Mouse (Mus musculus) MEL (cell line): ENCODE results near the gene Vac14. TPM values are rescaled to one million over a fixed set of nuclear protein-coding genes. Genes with fewer than 3 reads are reported as not detected.

Experiments
- DNase-seq: peaks from one replicate; pipeline ENCODE4 v3.0.0; 2011; ENCODE audit warnings: low read depth, low spot score
- H3K27ac ChIP-seq: 2 replicates; pipeline ENCODE4 v1.5.1; 2012; ENCODE audit warnings: low read depth, mild to moderate bottlenecking, control low read depth, low read length, moderate library complexity; ENCODE audit not compliant: control insufficient read depth
- H3K27me3 ChIP-seq, 2 experiments: fragments of 150-350 bp in 1 of 2; sonication (generic) in 1 of 2; 2 replicates each; pipeline ENCODE4 v1.6.1; 2012; ENCODE audit warnings: low read length in 2 of 2, mild to moderate bottlenecking in 2 of 2, improper control_type of control experiment in 1 of 2, moderate library complexity in 1 of 2; ENCODE audit not compliant: insufficient read depth in 2 of 2, control insufficient read depth in 1 of 2
- H3K36me3 ChIP-seq, 2 experiments: 2 replicates each; pipeline ENCODE4 v1.6.1; 2012 to 2014; ENCODE audit warnings: low read length in 2 of 2, improper control_type of control experiment in 1 of 2, inconsistent platforms in 1 of 2, mild to moderate bottlenecking in 1 of 2; ENCODE audit not compliant: insufficient read depth in 2 of 2, control insufficient read depth in 1 of 2
- H3K4me1 ChIP-seq, 2 experiments: fragments of 150-350 bp in 1 of 2; sonication (generic) in 1 of 2; 2 replicates each; pipeline ENCODE4 v1.6.1; 2012; ENCODE audit warnings: low read length in 2 of 2, improper control_type of control experiment in 1 of 2, mild to moderate bottlenecking in 1 of 2; ENCODE audit not compliant: insufficient read depth in 2 of 2, control insufficient read depth in 1 of 2
- H3K4me3 ChIP-seq, 2 experiments: fragments of 150-350 bp in 1 of 2; sonication (generic) in 1 of 2; 2 replicates each; pipeline ENCODE4 v1.5.1; 2012; ENCODE audit warnings: low read depth in 2 of 2, low read length in 2 of 2, mild to moderate bottlenecking in 2 of 2, moderate library complexity in 2 of 2, control low read depth in 1 of 2, improper control_type of control experiment in 1 of 2; ENCODE audit not compliant: control insufficient read depth in 1 of 2, insufficient read depth in 1 of 2
- H3K79me2 ChIP-seq: 2 replicates; pipeline ENCODE4 v1.6.1; 2012; ENCODE audit warnings: mild to moderate bottlenecking, low read length, moderate library complexity; ENCODE audit not compliant: control insufficient read depth, poor library complexity, insufficient read depth
- H3K9ac ChIP-seq: 2 replicates; pipeline ENCODE4 v1.6.1; 2012; ENCODE audit warnings: low read depth, mild to moderate bottlenecking, control low read depth, low read length, moderate library complexity; ENCODE audit not compliant: control insufficient read depth, poor library complexity, severe bottlenecking
- H3K9me3 ChIP-seq: fragments of 150-350 bp; sonication (generic); replicated peaks from 2 replicates; pipeline ENCODE4 v1.6.1; 2012; ENCODE audit warnings: mild to moderate bottlenecking, low read length, improper control_type of control experiment, moderate library complexity; ENCODE audit not compliant: insufficient read depth
- BHLHE40 ChIP-seq: IDR thresholded peaks from 2 replicates; pipeline ENCODE4 v1.6.1; 2012; ENCODE audit warnings: low read depth, mild to moderate bottlenecking, inconsistent platforms, low read length, improper control_type of control experiment, borderline replicate concordance
- CHD1 ChIP-seq: IDR thresholded peaks from 2 replicates; pipeline ENCODE4 v1.6.1; 2012; ENCODE audit warnings: low read depth, mild to moderate bottlenecking, inconsistent platforms, low read length, improper control_type of control experiment
- E2F4 ChIP-seq: IDR thresholded peaks from 2 replicates; pipeline ENCODE4 v1.6.1; 2011; ENCODE audit warnings: low read depth, low read length, improper control_type of control experiment, borderline replicate concordance
- EP300 ChIP-seq, 2 experiments: IDR thresholded peaks; 2 replicates each; pipeline ENCODE4 v1.6.1; 2011; ENCODE audit warnings: improper control_type of control experiment in 2 of 2, low read length in 2 of 2, low read depth in 1 of 2, mild to moderate bottlenecking in 1 of 2
- GATA1 ChIP-seq: IDR thresholded peaks from 2 replicates; pipeline ENCODE4 v1.6.1; 2011; ENCODE audit warnings: low read depth, low read length, improper control_type of control experiment
- MAX ChIP-seq: IDR thresholded peaks from 2 replicates; pipeline ENCODE4 v1.6.1; 2011; ENCODE audit warnings: low read length, improper control_type of control experiment
- MAZ ChIP-seq: IDR thresholded peaks from 2 replicates; pipeline ENCODE4 v1.6.1; 2012; ENCODE audit warnings: low read depth, mild to moderate bottlenecking, inconsistent platforms, low read length, improper control_type of control experiment
- MEF2A ChIP-seq: IDR thresholded peaks from 2 replicates; pipeline ENCODE4 v1.6.1; 2014; ENCODE audit warnings: low read depth, mild to moderate bottlenecking, inconsistent platforms, low read length, improper control_type of control experiment; ENCODE audit not compliant: poor library complexity, insufficient replicate concordance, severe bottlenecking; ENCODE audit errors: extremely low read depth
- MYB ChIP-seq: IDR thresholded peaks from 2 replicates; pipeline ENCODE4 v1.6.1; 2011; ENCODE audit warnings: mild to moderate bottlenecking, low read depth, low read length, improper control_type of control experiment
- NELFE ChIP-seq: IDR thresholded peaks from 2 replicates; pipeline ENCODE4 v1.6.1; 2011; ENCODE audit warnings: low read depth, low read length, improper control_type of control experiment
- NRF1 ChIP-seq: IDR thresholded peaks from 2 replicates; pipeline ENCODE4 v1.6.1; 2014; ENCODE audit warnings: low read depth, mild to moderate bottlenecking, inconsistent platforms, low read length, improper control_type of control experiment, moderate library complexity; ENCODE audit not compliant: poor library complexity, insufficient read depth, severe bottlenecking
- RAD21 ChIP-seq: IDR thresholded peaks from 2 replicates; pipeline ENCODE4 v1.6.1; 2011; ENCODE audit warnings: mild to moderate bottlenecking, low read depth, low read length, improper control_type of control experiment
- RCOR1 ChIP-seq: IDR thresholded peaks from 2 replicates; pipeline ENCODE4 v1.6.1; 2012; ENCODE audit warnings: low read depth, mild to moderate bottlenecking, inconsistent platforms, low read length, improper control_type of control experiment
- SMC3 ChIP-seq: IDR thresholded peaks from 2 replicates; pipeline ENCODE4 v1.6.1; 2011; ENCODE audit warnings: low read depth, low read length, improper control_type of control experiment
- UBTF ChIP-seq: IDR thresholded peaks from 2 replicates; pipeline ENCODE4 v1.6.1; 2012; ENCODE audit warnings: low read depth, mild to moderate bottlenecking, inconsistent platforms, low read length, improper control_type of control experiment, moderate library complexity, borderline replicate concordance; ENCODE audit not compliant: insufficient read depth
- USF1 ChIP-seq: IDR thresholded peaks from 2 replicates; pipeline ENCODE4 v1.6.1; 2014; ENCODE audit warnings: low read depth, mild to moderate bottlenecking, inconsistent platforms, low read length, improper control_type of control experiment, moderate library complexity
- USF2 ChIP-seq, 2 experiments: IDR thresholded peaks; 2 replicates each; pipeline ENCODE4 v1.6.1; 2011 to 2012; ENCODE audit warnings: improper control_type of control experiment in 2 of 2, low read length in 2 of 2, borderline replicate concordance in 1 of 2, inconsistent platforms in 1 of 2, low read depth in 1 of 2, mild to moderate bottlenecking in 1 of 2; ENCODE audit not compliant: insufficient read depth in 1 of 2
- ZNF384 ChIP-seq: IDR thresholded peaks from 2 replicates; pipeline ENCODE4 v1.6.1; 2012; ENCODE audit warnings: low read depth, mild to moderate bottlenecking, inconsistent platforms, low read length, improper control_type of control experiment
- polyA plus RNA-seq, 2 experiments: library from polyadenylated mRNA; stranded (reverse) in 1 of 2; unstranded in 1 of 2; fragments of >175 nt in 1 of 2; fragments of >200 nt in 1 of 2; gene quantifications; 2 replicates each; pipeline versions ENCODE4 v1.2.1 to v1.2.4; 2012; ENCODE audit warnings: low replicate concordance in 2 of 2, low read depth in 1 of 2; ENCODE audit not compliant: insufficient read length in 2 of 2, insufficient read depth in 1 of 2, missing spikeins in 1 of 2
- total RNA-seq: library from RNA; depleted of rRNA; stranded (reverse); fragments of 300-350 nt; gene quantifications from 2 replicates; pipeline ENCODE4 v1.2.3, GENCODE M21; 2012

Vac14 gene
- total and polyA plus RNA-seq, 3 experiments, result 31.7 to 86.0 TPM; not detected in 1

DNA sequence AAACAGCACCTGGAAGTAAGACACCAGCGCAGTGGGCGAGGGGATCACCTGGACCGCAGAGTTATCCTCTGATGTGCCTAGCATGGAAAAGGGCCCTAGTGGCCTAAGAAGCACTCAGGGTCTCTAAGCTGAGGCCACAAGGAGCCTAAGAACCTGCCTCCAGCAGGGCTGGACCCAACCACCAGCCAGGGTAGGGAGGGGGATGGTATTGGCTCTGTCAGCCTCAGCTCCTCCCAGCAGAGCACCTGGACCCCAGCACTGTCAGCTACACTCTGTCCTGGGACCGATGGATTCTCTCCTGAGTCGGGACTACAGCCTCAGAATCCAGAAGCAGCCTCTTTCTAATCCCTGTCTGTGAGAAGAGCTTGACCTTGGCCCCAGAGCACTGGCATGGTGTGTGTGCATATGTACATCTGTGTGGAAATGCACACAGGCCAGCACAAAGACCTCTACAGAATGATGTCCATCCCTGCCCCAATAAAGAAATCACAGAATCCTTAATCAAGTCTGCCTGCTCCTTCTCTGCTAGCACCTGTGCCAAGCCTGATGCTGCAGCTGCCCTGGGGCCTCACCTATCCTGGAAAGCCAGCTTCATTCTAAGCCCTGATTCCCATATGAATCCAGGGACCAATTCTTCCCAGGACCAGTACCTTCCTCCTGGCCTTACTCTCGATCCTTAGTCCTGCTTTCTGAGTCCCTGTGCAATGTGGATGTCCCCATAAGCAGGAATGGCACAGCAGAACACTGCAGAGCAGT, 101.7 kb downstream of the Vac14 start:
- H3K36me3 ChIP-seq, result no peaks in the 10 kb centered on the region
- H3K79me2 ChIP-seq, result peaks cover 2% of the 10 kb centered on the region; the same call in 1 of the 2 replicates
- no peak overlapping the region for H3K27ac ChIP-seq
- H3K9ac ChIP-seq, result no peak overlapping the region
- peaks cover 0 to 5% of the 10 kb centered on the region in 2 experiments; a peak in 1 of 4 replicates for H3K4me1 ChIP-seq
- no peaks in the 10 kb centered on the region for H3K9me3 ChIP-seq
- TF ChIP-seq RAD21 (no peak), RCOR1 (no peak), MEF2A (no peak), SMC3 (no peak), ZNF384 (no peak), GATA1 (no peak), MAX (no peak), USF2 (IDR thresholded peaks at IDR 0.05; ENCODE audit: borderline replicate concordance in 1 of 2, insufficient read depth in 1 of 2, low read depth in 1 of 2, low read length in 2 of 2) (no peak), MYB (no peak), BHLHE40 (no peak), EP300 (IDR thresholded peaks at IDR 0.05; ENCODE audit: low read depth in 1 of 2, low read length in 2 of 2) (no peak), E2F4 (no peak), CHD1 (no peak), NRF1 (no peak), UBTF (no peak), NELFE (no peak)
- no peaks in the 10 kb centered on the region for H3K27me3 ChIP-seq
- peak; percentile 11 for DNase-seq
- no peak overlapping the region for H3K4me3 ChIP-seq

DNA sequence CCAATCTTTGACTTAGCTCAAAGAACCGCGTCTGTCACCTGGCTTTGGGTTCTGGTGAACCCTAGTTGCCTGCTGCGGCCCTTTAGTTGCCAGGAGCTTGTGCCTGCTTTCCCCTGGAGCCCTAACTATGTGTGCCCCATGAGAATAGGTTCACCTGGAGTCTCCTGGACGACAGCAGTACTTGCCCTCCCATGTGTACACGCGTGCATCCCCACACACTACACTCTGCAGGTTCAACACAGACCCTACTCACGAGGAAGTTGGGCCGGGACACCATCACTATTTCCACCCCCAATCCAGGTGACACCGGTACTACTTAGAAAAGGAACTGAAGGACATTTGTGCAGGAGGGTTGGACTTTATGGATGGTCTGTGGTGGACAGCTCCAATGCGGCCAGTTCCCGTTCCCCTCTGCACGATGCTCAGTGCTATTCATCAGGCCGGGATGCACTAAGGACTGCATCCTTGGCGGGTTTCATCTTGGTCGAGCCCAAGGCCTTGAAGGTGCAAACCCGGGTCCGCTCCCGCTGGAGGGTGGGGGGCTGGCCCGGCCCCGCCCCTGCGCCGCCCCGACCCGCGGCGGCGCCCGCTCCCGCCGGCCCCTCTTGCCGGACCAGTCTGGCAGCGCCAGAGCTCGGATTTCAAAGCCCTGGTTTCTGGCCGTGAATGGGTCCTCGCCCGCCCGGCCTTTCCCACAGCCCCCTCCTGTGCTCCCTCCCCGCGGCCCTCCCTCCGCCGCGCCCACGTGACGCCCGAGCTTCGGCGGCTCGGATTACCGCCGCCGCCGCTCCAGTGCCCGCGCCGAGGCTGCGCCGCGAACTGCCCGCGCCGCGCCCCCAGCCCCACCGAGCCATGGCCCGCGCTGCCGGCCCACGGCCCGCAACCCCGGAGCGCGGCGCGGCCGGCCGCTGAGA, 102.6 kb downstream of the Vac14 start, which contains the start of gene Mtss1l:
Mtss1l (plus strand) TSS at position 792 of the 914 bp plus-strand sequence.
- Histone ChIP-seq H3K79me2 (peaks cover 2% of the 10 kb centered on the region; the same call in 1 of the 2 replicates), H3K4me3 (peak within 1 kb of the TSS; percentile 70 to 95), H3K9me3 (no peaks in the 10 kb centered on the region), H3K36me3 (no peaks in the 10 kb centered on the region)
- TF ChIP-seq MAZ, result no peak
- peak in 1 of 2 experiments; percentile 40; a peak in 1 of 4 replicates for TF ChIP-seq USF2 (IDR thresholded peaks at IDR 0.05; ENCODE audit: borderline replicate concordance in 1 of 2, insufficient read depth in 1 of 2, low read depth in 1 of 2, low read length in 2 of 2)
- peak; percentile 88 for TF ChIP-seq USF1
- TF ChIP-seq, all 39 proteins: peak for 2
- Histone ChIP-seq H3K4me1 (peaks cover 0 to 5% of the 10 kb centered on the region in 2 experiments; a peak in 1 of 4 replicates), H3K27me3 (no peaks in the 10 kb centered on the region), H3K9ac (peak within 1 kb of the TSS; percentile 79), H3K27ac (no peak within 1 kb of the TSS)
- peak; percentile 40 for DNase-seq
